Mouse (Mus musculus): ENCODE results near the gene Ciapin1.

DNA sequence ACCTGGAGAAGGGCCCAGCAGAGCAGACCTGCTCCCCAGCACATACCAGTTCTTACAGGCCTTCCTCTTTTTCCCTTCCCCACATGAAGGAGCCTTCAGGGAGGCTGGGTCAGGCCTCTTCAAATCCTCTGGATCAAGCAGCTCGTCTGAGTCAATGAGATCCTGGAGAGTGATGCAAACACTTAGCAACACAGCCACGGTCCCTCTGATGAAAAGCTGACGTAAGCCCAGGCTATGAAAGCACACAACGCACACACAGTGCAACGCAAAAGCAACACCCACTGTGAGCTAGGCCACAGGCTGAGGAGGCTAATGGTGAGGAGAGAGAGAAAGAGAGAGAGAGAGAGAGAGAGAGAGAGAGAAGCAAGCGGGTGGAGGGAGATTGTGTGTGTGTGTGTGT lies 13.0 kb downstream of the Ciapin1 start:
- TF ChIP-seq CTCF (IDR thresholded peaks at IDR 0.05; ENCODE audit: low read depth, low read length) (no peak), POLR2A (IDR thresholded peaks at IDR 0.05; ENCODE audit: extremely low read depth, insufficient read depth, low read length) (no peak)

All from liver, adult 2 months (tissue).